Mouse (Mus musculus): ENCODE results near the gene Lzts3. TPM values are rescaled to one million over a fixed set of nuclear protein-coding genes. Genes with fewer than 3 reads are reported as not detected.
"Not testable (repeated sequence)": the region's sequence is repeated elsewhere in the genome, so short reads cannot be mapped to it uniquely, and the experiment has no call there.

The Lzts3 gene
- polyA plus RNA-seq, 1 experiment: 1.3 TPM

DNA sequence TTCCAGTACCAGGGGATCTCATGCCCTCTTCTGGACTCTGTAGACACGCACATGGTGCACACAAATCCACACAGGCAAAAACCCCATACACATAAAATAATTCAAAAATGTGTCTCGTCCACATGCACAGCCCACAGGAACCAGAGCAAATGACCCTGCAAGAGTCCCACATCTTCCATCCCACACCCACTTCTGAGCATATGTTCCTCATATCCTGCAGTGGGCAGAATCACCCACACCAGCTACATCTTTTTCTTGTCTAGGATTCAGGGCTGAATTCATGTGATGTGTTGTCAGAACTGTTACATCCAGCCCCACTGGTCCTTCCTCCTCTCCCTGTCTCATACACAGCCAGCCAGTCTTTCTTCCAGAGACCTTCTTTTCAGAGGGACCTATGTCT, 10.7 kb upstream of the Lzts3 start:
- Histone ChIP-seq H3K27ac (replicated peaks; ENCODE audit: low read depth, low read length) (no peak overlapping the region), H3K4me3 (ENCODE audit: insufficient read depth, low read depth, low read length) (no peak overlapping the region), H3K4me1 (ENCODE audit: control insufficient read depth, insufficient read depth, insufficient read length, low read length) (no peaks in the 10 kb centered on the region)

DNA sequence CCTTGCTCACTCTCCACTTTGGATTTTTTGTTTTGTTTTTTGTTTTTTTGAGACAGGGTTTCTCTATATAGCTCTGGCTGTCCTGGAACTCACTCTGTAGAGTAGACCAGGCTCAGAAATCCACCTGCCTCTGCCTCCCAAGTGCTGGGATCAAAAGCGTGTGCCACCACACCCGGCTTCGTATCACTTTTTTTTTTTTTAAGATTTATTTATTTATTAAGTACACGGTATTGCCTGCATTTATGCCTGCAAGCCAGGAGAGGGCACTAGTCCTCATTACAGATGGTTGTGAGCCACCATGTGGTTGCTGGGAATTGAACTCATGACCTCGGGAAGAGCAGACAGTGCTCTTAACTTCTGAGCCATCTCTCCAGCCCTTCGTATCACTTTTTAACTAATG, 6.4 kb upstream of the Lzts3 start:
- H3K4me3 ChIP-seq (ENCODE audit: insufficient read depth, low read depth, low read length); H3K27ac ChIP-seq (replicated peaks; ENCODE audit: low read depth, low read length); H3K4me1 ChIP-seq (ENCODE audit: control insufficient read depth, insufficient read depth, insufficient read length, low read length): not testable (repeated sequence)

DNA sequence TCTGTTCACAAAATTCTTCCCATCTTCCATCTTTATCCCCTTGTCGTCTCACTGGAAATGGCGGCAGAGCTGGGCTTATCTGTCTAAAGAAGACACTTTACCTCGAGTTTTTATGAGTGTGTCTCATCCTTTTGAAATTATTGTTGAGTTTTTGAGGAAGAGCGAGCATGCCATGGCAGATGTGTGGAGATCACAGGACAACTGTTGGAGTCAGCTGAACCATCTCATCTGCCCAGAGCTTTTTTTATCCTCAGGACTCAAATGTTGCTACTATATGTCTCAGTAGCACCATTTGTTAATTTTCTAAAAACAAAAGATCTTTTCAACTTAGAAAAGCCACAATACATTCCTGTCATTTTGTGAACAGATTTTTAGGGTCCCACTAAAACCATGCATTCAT, 2.6 kb upstream of the Lzts3 start:
- Histone ChIP-seq H3K27ac (replicated peaks; ENCODE audit: low read depth, low read length) (no peak overlapping the region), H3K4me1 (ENCODE audit: control insufficient read depth, insufficient read depth, insufficient read length, low read length) (no peaks in the 10 kb centered on the region), H3K4me3 (ENCODE audit: insufficient read depth, low read depth, low read length) (no peak overlapping the region)

DNA sequence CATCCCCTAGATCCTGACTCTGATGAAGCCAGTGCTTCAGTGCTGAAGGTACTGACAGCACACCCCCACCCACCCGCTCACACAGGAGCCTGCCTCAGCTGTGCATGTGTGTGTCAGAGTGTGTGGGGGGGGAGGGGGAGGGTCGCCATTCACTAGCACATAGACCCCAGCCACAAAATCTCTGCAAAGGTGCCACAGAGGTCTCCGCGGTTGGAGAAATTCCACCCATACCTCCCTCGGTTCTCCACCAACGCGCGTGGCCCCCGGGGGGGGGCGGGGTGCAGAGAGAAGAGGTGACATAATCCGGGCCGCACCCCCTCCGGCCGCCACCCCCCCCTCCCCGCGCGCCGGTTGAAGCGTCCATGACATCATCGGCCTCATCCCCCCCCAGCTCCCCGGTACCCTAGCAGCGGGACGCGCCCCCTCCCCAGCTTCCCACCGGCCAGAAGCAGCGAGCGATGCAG, 374 bp downstream of the Lzts3 start:
- H3K4me1 ChIP-seq (ENCODE audit: control insufficient read depth, insufficient read depth, insufficient read length, low read length): no peaks in the 10 kb centered on the region
- peak overlapping the region; percentile 74 for H3K4me3 ChIP-seq (ENCODE audit: insufficient read depth, low read depth, low read length)
- no peak overlapping the region for H3K27ac ChIP-seq (replicated peaks; ENCODE audit: low read depth, low read length)

DNA sequence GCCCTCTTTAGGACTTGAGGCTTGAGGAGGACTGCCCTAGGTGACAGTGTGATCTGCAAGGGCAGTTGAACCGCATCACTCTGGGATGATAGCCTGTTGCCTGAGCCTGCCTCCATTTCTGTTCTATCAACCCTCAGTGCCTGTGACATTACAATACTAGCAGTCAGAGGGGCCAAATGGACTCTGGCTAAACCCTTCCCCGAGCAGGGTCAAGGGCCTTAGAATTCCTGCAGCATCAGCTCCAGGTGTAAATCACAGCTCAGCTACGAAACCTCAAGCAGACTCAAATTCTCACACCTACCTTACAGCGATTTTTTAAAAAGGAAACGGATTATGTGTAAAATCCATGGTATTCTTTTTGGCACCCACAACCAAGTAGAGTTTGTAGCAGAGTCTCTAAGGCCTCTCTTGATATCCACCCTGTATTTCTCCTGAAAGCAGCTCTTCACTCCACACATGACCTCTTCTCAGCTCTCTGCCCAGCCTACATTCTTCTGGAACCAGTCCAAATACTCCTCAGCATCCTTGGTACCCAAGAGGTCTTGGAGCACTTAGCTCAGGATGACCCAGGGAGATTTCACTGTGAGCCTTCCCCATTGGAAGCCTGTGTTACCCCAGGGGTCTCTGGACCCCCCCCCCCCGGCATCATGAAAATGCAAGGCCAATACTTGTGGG, 1.1 kb downstream of the Lzts3 start:
- Histone ChIP-seq H3K27ac (replicated peaks; ENCODE audit: low read depth, low read length) (no peak overlapping the region), H3K4me3 (ENCODE audit: insufficient read depth, low read depth, low read length) (no peak overlapping the region)

DNA sequence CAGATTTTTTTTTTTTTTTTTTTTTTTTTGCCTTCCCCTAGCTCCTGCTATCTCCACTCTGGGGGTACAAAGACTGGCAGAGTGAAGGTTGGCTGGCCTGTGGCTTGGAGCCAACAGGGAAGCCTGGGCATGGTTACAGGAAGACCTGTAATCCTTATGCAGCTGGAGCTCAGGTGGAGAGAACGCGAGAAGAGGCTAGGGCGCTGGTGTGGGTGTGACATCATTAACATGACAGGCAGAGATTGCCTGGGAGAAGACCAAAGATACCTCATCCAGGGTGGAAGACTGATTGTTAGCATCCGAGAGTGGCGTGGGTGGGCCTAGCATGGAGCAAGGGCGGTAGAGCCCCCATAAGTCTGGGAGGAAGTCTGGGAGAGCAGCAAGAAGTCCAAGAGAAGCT, 3.3 kb downstream of the Lzts3 start:
- H3K4me1 ChIP-seq (ENCODE audit: control insufficient read depth, insufficient read depth, insufficient read length, low read length): no peaks in the 10 kb centered on the region
- H3K27ac ChIP-seq (replicated peaks; ENCODE audit: low read depth, low read length): no peak overlapping the region
- H3K4me3 ChIP-seq (ENCODE audit: insufficient read depth, low read depth, low read length): no peak overlapping the region

More for the DNA sequence above, 1.1 kb downstream of the Lzts3 start:
- no peaks in the 10 kb centered on the region for H3K4me1 ChIP-seq (ENCODE audit: control insufficient read depth, insufficient read depth, insufficient read length, low read length)

DNA sequence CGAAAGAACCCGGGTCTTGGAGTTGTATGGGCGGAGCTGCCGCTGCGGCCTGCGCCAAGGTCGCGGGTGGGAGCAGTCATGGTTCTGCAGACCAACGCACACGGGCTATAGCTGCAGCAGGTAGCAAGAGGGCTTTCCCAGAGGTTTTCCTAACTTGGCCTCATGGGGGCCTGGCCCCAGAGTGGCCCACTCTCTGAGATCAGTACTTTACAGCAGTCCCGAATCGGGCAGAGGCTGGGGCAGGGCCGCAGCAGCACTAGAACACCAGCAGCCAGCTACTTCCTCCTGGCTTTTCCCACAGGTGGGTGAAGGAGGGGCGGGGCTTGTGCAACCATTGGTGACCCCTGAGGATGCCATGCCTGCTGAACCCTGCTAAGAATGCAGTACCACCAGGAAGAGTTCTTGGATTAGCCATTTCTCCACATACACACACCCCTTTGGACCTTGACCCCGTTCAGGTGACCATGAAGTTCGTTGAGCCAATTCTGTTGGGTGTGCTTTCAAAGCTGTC, 4.4 kb downstream of the Lzts3 start:
- H3K4me1 ChIP-seq (ENCODE audit: control insufficient read depth, insufficient read depth, insufficient read length, low read length): no peaks in the 10 kb centered on the region
- H3K27ac ChIP-seq (replicated peaks; ENCODE audit: low read depth, low read length): no peak overlapping the region
- H3K4me3 ChIP-seq (ENCODE audit: insufficient read depth, low read depth, low read length): no peak overlapping the region

DNA sequence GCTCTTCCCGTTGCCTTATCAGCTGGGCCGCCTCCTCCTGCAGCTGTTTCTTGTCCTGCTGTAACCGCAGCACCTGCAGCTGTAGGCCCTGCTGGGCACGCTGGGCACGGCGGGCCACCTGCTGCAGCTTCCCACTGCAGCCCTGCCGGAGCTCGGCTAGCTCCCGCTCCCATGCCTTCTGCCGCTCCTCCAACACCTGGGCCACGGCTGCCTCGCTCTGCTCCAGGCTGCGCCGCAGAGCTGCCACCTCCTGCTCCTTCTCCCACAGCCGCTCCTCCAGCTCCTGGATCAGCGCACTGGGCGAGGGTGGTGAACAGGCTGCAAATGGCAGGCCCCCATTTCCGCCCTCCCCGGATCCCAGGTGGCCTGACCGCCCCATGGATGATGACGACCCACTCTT, 6.8 kb downstream of the Lzts3 start:
- no peak overlapping the region for H3K27ac ChIP-seq (replicated peaks; ENCODE audit: low read depth, low read length)
- no peak overlapping the region for H3K4me3 ChIP-seq (ENCODE audit: insufficient read depth, low read depth, low read length)
- no peaks in the 10 kb centered on the region for H3K4me1 ChIP-seq (ENCODE audit: control insufficient read depth, insufficient read depth, insufficient read length, low read length)

DNA sequence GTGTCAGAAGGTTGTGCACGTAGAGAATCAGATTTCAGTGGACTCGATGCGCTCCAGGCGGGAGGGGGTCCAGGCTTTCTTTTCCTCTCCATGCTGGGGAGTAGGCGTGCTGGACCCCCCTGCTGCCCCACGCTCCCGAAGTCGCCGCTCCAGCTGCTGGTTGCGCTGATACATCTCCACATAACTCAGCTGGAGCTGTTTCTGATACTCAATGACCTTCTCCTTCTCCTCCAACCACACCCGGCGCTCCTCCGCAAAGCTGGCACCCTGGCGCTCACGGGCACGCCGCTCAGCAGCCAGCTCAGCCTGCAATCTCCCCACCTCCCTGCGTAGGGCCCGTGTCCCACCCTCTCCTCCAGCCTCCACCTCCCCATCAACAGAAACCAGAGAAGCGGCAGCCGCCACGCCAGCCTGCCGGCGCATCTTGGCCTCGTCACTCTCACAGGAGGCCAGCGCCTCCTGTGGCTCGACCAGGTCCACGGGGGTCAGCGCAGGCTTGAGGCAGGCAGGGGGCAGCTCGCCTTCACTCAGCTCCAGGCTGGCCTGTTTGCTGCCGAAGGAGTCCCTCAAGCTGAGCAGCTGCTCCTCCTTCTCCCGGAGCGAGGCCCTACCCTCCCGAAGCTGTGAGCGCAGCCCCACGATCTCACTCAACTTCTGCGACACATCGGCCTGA, 7.7 kb downstream of the Lzts3 start:
- Histone ChIP-seq H3K4me3 (ENCODE audit: insufficient read depth, low read depth, low read length) (peak overlapping the region; percentile 19; the same call in 1 of the 2 replicates), H3K27ac (replicated peaks; ENCODE audit: low read depth, low read length) (no peak overlapping the region), H3K4me1 (ENCODE audit: control insufficient read depth, insufficient read depth, insufficient read length, low read length) (no peaks in the 10 kb centered on the region)

DNA sequence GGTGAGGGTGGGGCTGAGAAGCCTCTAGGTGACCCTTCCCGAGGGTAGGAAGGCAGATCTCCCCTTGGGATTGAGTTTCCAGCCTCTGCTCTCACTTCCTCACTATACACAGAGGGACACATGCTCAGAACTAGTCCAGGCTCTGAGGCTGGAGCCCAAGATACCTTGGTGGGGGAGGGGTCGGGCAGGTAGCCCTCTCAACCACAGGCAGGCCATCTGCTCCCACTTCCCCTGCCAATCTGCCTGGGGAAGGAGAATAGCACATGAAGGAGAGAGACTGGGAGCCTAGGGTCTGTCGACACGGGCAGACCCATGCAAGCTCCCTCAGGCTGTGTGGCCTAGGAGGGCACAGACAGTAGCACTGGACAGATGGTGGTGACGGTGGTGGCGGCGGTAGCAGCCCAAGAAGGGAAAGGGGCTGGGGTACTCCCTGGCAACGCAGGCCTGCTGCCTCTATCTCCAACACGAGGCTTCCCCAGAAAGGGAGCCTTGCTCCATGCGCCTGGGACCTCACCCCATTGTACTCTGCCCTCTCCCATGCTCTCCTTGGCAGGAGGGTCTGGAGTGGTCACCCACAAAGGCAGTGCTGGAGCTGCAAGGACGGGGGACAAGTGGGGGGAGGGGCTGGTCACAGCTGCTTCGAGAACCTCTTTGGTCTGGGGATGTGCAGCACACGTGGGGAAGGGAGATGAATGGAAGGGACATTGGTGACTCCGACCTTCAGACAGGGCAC, 8.4 kb downstream of the Lzts3 start:
- no peaks in the 10 kb centered on the region for H3K4me1 ChIP-seq (ENCODE audit: control insufficient read depth, insufficient read depth, insufficient read length, low read length)
- H3K4me3 ChIP-seq (ENCODE audit: insufficient read depth, low read depth, low read length): no peak overlapping the region
- H3K27ac ChIP-seq (replicated peaks; ENCODE audit: low read depth, low read length): no peak overlapping the region

DNA sequence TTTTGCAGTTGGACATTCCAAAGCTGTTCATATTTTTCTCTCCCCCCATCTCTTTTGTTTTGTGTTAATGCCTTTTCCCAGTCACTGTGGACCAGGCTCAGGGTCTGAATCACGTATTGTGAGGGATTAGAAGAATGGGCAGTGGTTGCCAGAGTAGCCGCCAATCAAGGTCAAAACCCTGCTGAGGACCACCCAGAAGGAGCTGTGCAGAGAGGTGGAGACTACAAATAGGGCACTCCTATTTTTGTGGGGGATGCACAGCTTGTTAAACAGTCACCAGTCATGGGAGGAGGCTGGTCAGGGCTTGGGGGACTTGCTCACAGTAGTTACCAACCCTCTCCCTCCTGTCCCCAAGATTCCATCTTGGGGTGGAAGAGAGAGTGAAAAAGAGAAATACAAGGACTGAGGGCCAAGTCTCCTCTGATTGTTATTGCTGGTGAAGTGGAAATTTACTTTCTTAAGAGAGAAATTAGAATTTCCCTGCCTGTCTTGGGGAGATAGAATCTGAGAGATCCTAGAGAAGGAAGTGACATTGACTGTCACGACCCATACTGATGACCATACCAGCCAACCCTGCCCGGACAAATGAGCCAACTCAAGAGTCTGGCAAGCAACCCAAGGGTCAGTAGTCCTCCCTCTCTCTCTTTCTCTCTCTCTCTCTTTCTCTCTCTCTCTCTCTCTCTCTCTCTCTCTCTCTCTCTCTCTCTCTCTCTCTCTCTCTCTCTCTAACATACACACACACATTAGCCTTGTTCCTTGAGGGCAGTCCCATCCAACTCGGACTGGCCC, 9.5 kb downstream of the Lzts3 start:
- Histone ChIP-seq H3K27ac (replicated peaks; ENCODE audit: low read depth, low read length) (no peak overlapping the region), H3K4me1 (ENCODE audit: control insufficient read depth, insufficient read depth, insufficient read length, low read length) (peaks cover 3% of the 10 kb centered on the region; the same call in 1 of the 2 replicates), H3K4me3 (ENCODE audit: insufficient read depth, low read depth, low read length) (no peak overlapping the region)

DNA sequence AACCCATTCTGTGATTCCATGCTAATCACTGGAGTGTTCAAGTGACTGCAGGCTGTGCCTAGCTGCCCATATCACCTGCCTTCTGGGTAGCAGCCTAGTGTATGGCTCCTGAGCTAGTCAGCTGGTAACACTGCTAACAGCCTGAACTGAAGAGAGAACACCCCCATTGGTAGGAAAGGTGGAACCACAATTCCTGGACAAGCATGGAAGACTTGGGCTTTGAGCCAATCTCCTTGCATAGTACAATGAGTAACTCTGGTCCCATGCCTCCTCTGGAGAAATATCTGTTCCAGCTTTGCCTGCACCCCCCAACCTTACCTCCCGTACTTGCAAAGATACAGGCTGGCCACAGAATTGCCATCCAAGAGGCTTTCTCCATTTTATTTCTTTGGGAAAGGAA, 10.2 kb downstream of the Lzts3 start:
- H3K27ac ChIP-seq (replicated peaks; ENCODE audit: low read depth, low read length): no peak overlapping the region
- no peak overlapping the region for H3K4me3 ChIP-seq (ENCODE audit: insufficient read depth, low read depth, low read length)
- H3K4me1 ChIP-seq (ENCODE audit: control insufficient read depth, insufficient read depth, insufficient read length, low read length): peaks cover 3% of the 10 kb centered on the region; the same call in 1 of the 2 replicates

DNA sequence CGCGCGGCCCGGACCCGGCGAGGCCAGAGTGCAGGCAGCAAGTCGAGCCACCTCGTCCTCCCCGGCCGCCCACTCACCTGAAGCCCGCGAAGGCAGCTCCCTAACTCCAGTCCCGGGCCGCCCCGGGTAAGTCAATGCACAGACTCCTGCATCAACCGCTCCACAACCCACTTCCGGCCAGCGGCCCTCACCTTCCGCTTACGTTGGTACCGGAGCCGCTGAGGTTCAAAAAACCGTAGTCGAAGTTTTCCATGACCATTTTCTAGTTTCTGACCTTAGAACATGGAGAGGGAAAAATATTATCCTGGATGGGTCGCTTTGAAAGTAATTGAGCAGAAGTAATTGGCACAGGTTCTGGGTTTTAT, 12.8 kb downstream of the Lzts3 start, which contains the start of the genes Fastkd5 and Ubox5:
TSS of gene Fastkd5 (minus strand) at position 189 of the 365 bp plus-strand sequence.
TSS of gene Ubox5 (minus strand) at position 200 of the 365 bp plus-strand sequence.
- Histone ChIP-seq H3K4me3 (ENCODE audit: insufficient read depth, low read depth, low read length) (peak within 1 kb of the TSS; percentile 84), H3K27ac (replicated peaks; ENCODE audit: low read depth, low read length) (peak within 1 kb of the TSS; percentile 32; the same call in 1 of the 2 replicates), H3K4me1 (ENCODE audit: control insufficient read depth, insufficient read depth, insufficient read length, low read length) (peaks cover 3% of the 10 kb centered on the region; the same call in 1 of the 2 replicates)

DNA sequence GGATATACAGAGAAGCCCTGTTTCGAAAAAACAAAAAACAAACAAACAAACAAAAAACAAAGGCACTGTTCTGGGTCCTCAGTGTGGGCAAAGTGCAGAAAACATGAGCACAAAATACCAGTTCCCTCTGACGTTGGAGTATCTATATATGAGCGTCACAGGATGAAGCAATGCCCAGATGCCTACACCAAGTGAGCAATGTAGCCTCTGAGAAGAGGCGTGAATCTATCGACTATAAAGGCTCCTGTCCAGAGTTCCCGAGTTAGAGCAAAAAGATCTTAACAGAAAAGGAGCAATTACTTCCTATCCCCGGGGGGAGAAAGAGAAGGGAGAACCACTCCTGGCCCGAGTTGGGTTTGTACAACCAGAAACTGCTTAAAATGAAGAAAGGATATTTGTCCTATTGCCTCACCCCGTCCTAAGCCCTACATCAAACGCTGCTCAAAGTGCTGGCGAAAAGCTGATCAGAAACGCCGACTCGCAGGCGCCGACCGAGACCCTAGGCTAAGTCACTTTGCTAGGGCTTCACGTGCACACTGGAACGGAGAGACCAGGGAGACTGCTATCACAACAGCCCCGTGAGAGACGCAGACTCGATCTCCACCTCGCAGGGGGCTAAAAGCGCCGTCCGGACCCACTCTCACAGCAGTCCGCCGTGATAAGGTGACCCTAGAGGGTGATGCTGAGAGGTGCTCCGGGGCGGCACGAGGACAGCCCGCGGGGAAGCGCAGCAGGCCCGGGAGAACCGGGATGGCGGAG, 13.3 kb downstream of the Lzts3 start:
- H3K4me3 ChIP-seq (ENCODE audit: insufficient read depth, low read depth, low read length): peak overlapping the region; percentile 84
- H3K27ac ChIP-seq (replicated peaks; ENCODE audit: low read depth, low read length): peak overlapping the region; percentile 32; the same call in 1 of the 2 replicates
- H3K4me1 ChIP-seq (ENCODE audit: control insufficient read depth, insufficient read depth, insufficient read length, low read length): peaks cover 3% of the 10 kb centered on the region; the same call in 1 of the 2 replicates
